Mouse (Mus musculus) kidney, embryonic 14.5 days (tissue): ENCODE results near the gene Tap2. TPM values are rescaled to one million over a fixed set of nuclear protein-coding genes. Genes with fewer than 3 reads are reported as not detected.

Source experiments
- ATAC-seq: fragments of 200-750 bp; cut with Nextera tagmentation; 2 replicates; pipeline ENCODE4 v1.8.0; 2017; ENCODE audit warnings: moderate number of reproducible peaks, mild to moderate bottlenecking, moderate TSS enrichment, moderate library complexity; ENCODE audit not compliant: low FRiP score, low TSS enrichment
- H3K27ac ChIP-seq: fragments of 300-500 bp; sonication (generic); 2 replicates; pipeline ENCODE4 v1.5.1; 2014; ENCODE audit warnings: low read depth, mild to moderate bottlenecking, low read length, moderate library complexity, mixed read lengths
- H3K27me3 ChIP-seq: fragments of 300-500 bp; sonication (generic); 2 replicates; pipeline ENCODE4 v1.6.1; 2014; ENCODE audit warnings: mild to moderate bottlenecking, low read length; ENCODE audit not compliant: control insufficient read depth, insufficient read depth
- H3K36me3 ChIP-seq: fragments of 300-500 bp; sonication (generic); 2 replicates; pipeline ENCODE4 v1.6.1; 2014; ENCODE audit warnings: low read length, mixed read lengths; ENCODE audit not compliant: control insufficient read depth, insufficient read depth
- H3K4me1 ChIP-seq: fragments of 300-500 bp; sonication (generic); 2 replicates; pipeline ENCODE4 v1.6.1; 2014; ENCODE audit warnings: low read length, mixed read lengths; ENCODE audit not compliant: control insufficient read depth, insufficient read depth
- H3K4me2 ChIP-seq: fragments of 300-500 bp; sonication (generic); replicated peaks from 2 replicates; pipeline ENCODE4 v1.6.1; 2014; ENCODE audit warnings: low read depth, mild to moderate bottlenecking, low read length
- H3K4me3 ChIP-seq: fragments of 300-500 bp; sonication (generic); 2 replicates; pipeline ENCODE4 v1.5.1; 2014; ENCODE audit warnings: mild to moderate bottlenecking, low read length
- H3K9ac ChIP-seq: fragments of 300-500 bp; sonication (generic); 2 replicates; pipeline ENCODE4 v1.6.1; 2014; ENCODE audit warnings: low read depth, mild to moderate bottlenecking, low read length, moderate library complexity
- H3K9me3 ChIP-seq: fragments of 300-500 bp; sonication (generic); 2 replicates; pipeline ENCODE4 v1.6.1; 2016; ENCODE audit warnings: low read length; ENCODE audit not compliant: control insufficient read depth
- WGBS: fragments of 180-500 bp; shearing (Covaris S2); extraction: QIAGEN DNeasy Blood & Tissue Kit; methylation state at CpG from one replicate; pipeline ENCODE4 v1.1.7; 2014; 5-methylcytosine and 5-hydroxymethylcytosine counted together
- polyA plus RNA-seq: library from polyadenylated mRNA; unstranded; fragments of >200 nt; fragmentation: Nextera tagmentation; extraction: Ambion mirVana; gene quantifications from 2 replicates; pipeline ENCODE4 v1.2.1, GENCODE M21; 2014

Gene Tap2
- polyA plus RNA-seq, 1 experiment from 2014 or later: 1.2 TPM

DNA sequence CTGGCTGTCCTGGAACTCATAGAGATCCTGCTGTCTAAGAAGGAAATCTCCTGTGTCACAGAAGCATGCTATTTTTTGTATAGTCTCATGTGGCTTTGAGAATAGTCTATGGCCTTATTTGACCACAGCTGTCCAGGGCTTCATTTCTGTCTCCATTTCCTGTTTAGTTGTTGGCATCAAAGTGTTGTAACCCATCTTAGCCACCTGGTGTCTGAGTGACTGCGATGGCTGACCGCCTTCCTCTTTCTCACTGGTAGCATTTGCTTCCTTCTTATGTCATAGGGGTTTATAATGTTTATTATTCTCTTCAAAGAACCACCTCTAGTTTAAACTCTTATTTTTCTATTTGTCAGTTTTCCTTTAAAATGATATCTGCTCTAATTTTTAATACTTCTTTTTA is 45.4 kb downstream of the Tap2 start:
- Histone ChIP-seq H3K9ac (no peak overlapping the region), H3K27ac (no peak overlapping the region), H3K9me3 (no peaks in the 10 kb centered on the region), H3K4me1 (no peaks in the 10 kb centered on the region), H3K4me3 (no peak overlapping the region), H3K27me3 (no peaks in the 10 kb centered on the region), H3K4me2 (no peak overlapping the region), H3K36me3 (no peaks in the 10 kb centered on the region)
- ATAC-seq: no peak
- 69% methylated on average over 2 of the region's 2 CpGs for WGBS

- WGBS: 48% methylated on average over 3 of the region's 3 CpGs
- no peak overlapping the region for H3K27ac ChIP-seq
- no peaks in the 10 kb centered on the region for H3K4me1 ChIP-seq
- no peak overlapping the region for H3K9ac ChIP-seq
- ATAC-seq: no peak; the same call in 1 of the 2 replicates
- no peak overlapping the region for H3K4me2 ChIP-seq
- H3K36me3 ChIP-seq: no peaks in the 10 kb centered on the region
- H3K9me3 ChIP-seq: no peaks in the 10 kb centered on the region
- no peaks in the 10 kb centered on the region for H3K27me3 ChIP-seq
- no peak overlapping the region for H3K4me3 ChIP-seq
Measured at GRCm38 (mm10) chr17:34249361-34249760, 46.0 kb downstream of the Tap2 start.

GRCm38 (mm10) chr17:34249878-34250277 is 46.6 kb downstream of the Tap2 start:
- H3K27me3 ChIP-seq: no peaks in the 10 kb centered on the region
- ATAC-seq: no peak
- H3K9me3 ChIP-seq: no peaks in the 10 kb centered on the region
- no peak overlapping the region for H3K27ac ChIP-seq
- no peak overlapping the region for H3K4me2 ChIP-seq
- H3K4me1 ChIP-seq: no peaks in the 10 kb centered on the region
- H3K36me3 ChIP-seq: no peaks in the 10 kb centered on the region
- H3K4me3 ChIP-seq: no peak overlapping the region
- no peak overlapping the region for H3K9ac ChIP-seq
- WGBS: 21% methylated on average over 4 of the region's 4 CpGs

DNA sequence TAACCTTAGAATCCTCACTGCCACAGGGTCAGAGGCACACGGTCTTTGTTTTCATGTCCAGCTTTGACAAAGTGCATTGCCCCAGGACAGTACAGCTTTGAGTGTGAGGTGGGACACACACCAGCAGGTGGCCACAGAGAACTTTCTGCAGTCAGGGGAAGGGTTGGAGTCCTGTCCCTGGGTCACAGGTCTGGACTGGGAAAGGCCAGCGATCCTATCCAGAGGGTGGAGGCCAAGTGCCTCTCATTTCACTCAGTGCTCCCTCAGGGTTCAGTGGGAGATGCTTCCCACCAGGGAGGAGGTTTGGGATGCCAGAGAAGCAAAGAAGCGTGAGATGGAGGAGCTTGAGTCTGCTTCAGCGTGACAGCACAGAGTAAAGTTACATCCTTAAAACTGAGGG is 48.3 kb downstream of the Tap2 start:
- H3K4me2 ChIP-seq: no peak overlapping the region
- ATAC-seq: peak; percentile 88
- H3K4me3 ChIP-seq: no peak overlapping the region
- no peak overlapping the region for H3K27ac ChIP-seq
- no peaks in the 10 kb centered on the region for H3K27me3 ChIP-seq
- H3K36me3 ChIP-seq: no peaks in the 10 kb centered on the region
- no peaks in the 10 kb centered on the region for H3K9me3 ChIP-seq
- WGBS: 24% methylated on average over 4 of the region's 4 CpGs
- no peak overlapping the region for H3K9ac ChIP-seq
- no peaks in the 10 kb centered on the region for H3K4me1 ChIP-seq

DNA sequence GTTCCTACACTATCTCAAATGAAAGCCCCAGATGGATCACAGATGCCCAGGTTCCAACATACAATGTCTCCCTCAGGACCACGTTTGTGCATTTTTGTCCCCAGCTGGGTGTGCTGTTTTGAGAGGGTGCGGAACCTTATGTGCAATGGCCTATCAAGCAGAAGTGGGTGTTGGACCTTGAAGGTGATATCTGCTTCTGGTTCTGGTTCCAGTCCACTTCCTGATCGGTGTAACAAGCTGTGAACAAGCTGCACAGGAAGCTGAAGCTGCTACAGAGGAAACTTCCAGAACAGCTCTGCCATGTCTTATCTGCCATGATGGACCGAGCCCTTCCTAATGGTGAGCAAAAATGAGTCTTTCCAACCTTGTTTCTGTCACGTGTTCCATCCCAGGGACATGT is 53.2 kb downstream of the Tap2 start:
- Histone ChIP-seq H3K36me3 (no peaks in the 10 kb centered on the region), H3K4me1 (no peaks in the 10 kb centered on the region), H3K4me3 (no peak overlapping the region), H3K9me3 (no peaks in the 10 kb centered on the region), H3K9ac (no peak overlapping the region), H3K27ac (no peak overlapping the region), H3K27me3 (no peaks in the 10 kb centered on the region), H3K4me2 (no peak overlapping the region)
- no peak for ATAC-seq
- WGBS: 85% methylated on average over 5 of the region's 5 CpGs

DNA sequence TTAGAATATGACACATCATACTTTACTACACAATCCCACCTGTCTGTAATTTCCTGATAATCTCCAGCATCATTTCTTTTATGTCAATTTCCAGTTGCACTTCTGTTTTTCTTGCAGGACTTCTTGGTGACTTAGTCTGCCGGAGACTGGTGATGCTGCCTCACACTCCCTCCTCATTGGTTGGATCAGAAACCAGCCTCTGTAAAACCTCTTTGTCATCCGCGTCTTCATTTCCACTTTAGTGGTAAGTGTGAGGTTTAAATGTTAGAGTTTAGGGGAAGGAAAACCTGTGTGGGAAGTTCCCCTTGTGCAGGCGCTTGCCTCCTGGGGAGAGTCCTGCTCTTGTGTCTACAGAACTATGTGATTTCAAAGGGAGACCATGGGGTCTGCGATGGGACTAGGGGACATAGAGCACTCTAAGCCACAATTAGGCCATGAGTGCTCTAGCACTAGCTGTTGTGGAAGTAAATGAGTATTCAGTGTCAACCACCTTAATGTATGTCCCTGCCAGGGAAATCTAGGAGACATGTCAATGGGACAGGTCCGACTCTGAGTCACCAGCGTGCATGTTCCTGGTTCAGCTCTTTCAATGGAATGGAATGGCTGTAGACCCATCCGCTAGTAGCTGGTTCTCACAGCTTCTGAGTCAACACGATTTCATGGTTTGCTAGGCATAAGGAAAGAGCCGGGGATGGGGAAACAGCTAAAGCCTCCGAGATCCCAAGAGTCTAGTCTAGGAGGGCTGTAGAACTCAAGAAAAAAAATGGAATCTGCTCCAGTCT is 54.5 kb downstream of the Tap2 start, which contains the start of gene H2-Ab1:
Gene H2-Ab1, plus strand, starts transcription at position 96 of the 782 bp plus-strand sequence.
- no peak for ATAC-seq
- WGBS: 73% methylated on average over 11 of the region's 11 CpGs
- Histone ChIP-seq H3K4me1 (no peaks in the 10 kb centered on the region), H3K9ac (no peak within 1 kb of the TSS), H3K9me3 (no peaks in the 10 kb centered on the region), H3K27me3 (no peaks in the 10 kb centered on the region; the same call in 1 of the 2 replicates), H3K4me2 (no peak within 1 kb of the TSS), H3K27ac (no peak within 1 kb of the TSS), H3K4me3 (no peak within 1 kb of the TSS), H3K36me3 (no peaks in the 10 kb centered on the region)

DNA sequence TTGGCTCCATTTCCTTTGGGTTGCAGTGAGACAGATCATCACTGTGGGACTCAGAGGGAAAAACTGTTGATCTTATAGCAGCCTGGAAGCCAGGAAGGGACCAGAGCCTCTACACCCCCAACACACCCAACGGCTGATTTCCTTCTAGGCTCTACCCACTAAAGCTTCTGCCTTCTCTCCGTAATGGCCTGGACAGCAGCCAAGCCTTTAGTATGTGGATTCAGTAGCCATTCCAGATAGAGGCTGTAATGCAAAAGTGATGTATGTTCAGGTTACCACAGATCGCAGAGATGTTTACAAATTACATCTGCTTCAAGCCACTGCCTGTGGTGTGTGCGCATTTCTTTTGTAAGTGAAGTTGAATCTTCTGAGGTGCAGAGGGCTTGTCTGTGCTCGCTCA is 57.2 kb downstream of the Tap2 start:
- Histone ChIP-seq H3K27me3 (peaks cover 13% of the 10 kb centered on the region), H3K4me1 (peaks cover 12% of the 10 kb centered on the region; the same call in 1 of the 2 replicates)

DNA sequence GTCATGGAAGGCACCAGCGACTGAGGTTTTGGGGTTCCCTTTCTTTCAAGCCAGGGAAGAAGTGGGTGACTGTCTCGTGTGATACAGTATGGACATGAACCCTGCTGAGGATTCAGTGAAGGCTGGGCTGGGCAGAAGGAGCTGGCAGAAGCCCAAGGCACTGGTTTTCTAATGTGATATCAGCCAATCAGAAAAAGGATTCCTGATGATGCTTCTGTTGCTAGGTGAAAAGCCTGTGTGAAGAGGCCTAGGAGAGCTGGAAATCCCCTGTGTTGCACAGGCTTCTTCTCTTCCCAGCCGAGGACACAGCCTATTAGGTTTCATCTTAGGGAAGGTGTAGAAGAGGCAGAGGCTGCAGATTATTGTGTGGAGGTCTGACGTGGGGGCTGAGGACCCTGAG is 58.2 kb downstream of the Tap2 start:
- WGBS: 13% methylated on average over 4 of the region's 4 CpGs
- H3K27me3 ChIP-seq: peaks cover 13% of the 10 kb centered on the region

More for the DNA sequence above, 57.2 kb downstream of the Tap2 start:
- Histone ChIP-seq H3K36me3 (no peaks in the 10 kb centered on the region), H3K27ac (no peak overlapping the region), H3K9me3 (no peaks in the 10 kb centered on the region), H3K4me3 (no peak overlapping the region), H3K9ac (no peak overlapping the region), H3K4me2 (no peak overlapping the region)
- 70% methylated on average over 5 of the region's 5 CpGs for WGBS
- ATAC-seq: no peak

DNA sequence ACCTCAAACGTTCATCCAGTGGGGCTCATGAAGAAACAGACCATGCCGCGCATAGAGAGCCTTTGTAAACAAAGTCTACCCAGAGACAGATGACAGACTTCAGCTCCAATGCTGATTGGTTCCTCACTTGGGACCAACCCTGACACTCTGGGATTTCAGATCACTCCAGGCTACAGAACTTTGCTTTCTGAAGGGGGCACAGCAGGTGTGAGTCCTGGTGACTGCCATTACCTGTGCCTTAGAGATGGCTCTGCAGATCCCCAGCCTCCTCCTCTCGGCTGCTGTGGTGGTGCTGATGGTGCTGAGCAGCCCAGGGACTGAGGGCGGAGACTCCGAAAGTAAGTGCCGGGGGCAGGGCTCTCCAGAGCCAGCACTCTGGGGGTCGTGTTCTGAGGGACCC is 59.7 kb downstream of the Tap2 start:
- Histone ChIP-seq H3K27me3 (peaks cover 13% of the 10 kb centered on the region), H3K4me1 (peaks cover 12% of the 10 kb centered on the region; the same call in 1 of the 2 replicates), H3K9me3 (no peaks in the 10 kb centered on the region), H3K27ac (no peak overlapping the region), H3K9ac (0 out of 2 replicates have a peak overlapping the region, but pooled peaks have one; percentile 32), H3K4me3 (peak overlapping the region; percentile 46), H3K4me2 (peak overlapping the region; percentile 83), H3K36me3 (no peaks in the 10 kb centered on the region)
- 2% methylated on average over 8 of the region's 8 CpGs for WGBS
- peak; percentile 83 for ATAC-seq

More for the DNA sequence above, 58.2 kb downstream of the Tap2 start:
- peaks cover 12% of the 10 kb centered on the region; the same call in 1 of the 2 replicates for H3K4me1 ChIP-seq
- H3K9me3 ChIP-seq: no peaks in the 10 kb centered on the region
- ATAC-seq: 0 out of 2 replicates have a peak, but pooled peaks have one; percentile 42
- no peak overlapping the region for H3K4me2 ChIP-seq
- H3K36me3 ChIP-seq: no peaks in the 10 kb centered on the region
- no peak overlapping the region for H3K9ac ChIP-seq
- no peak overlapping the region for H3K27ac ChIP-seq
- H3K4me3 ChIP-seq: no peak overlapping the region
